Mouse (Mus musculus) WW6 (cell line): Measurements from ENCODE around the gene Arid1b.

Experiments used
- DNase-seq: peaks from one replicate; pipeline ENCODE4 v3.0.0-alpha.2; 2013; ENCODE audit warnings: low read depth, low spot score

Gene Arid1b

GRCm38 (mm10) chr17:5056654-5057053 lies 62.5 kb downstream of the Arid1b start:
- DNase-seq, result no peak

GRCm38 (mm10) chr17:5057286-5057685 lies 63.2 kb downstream of the Arid1b start:
- no peak for DNase-seq

DNA sequence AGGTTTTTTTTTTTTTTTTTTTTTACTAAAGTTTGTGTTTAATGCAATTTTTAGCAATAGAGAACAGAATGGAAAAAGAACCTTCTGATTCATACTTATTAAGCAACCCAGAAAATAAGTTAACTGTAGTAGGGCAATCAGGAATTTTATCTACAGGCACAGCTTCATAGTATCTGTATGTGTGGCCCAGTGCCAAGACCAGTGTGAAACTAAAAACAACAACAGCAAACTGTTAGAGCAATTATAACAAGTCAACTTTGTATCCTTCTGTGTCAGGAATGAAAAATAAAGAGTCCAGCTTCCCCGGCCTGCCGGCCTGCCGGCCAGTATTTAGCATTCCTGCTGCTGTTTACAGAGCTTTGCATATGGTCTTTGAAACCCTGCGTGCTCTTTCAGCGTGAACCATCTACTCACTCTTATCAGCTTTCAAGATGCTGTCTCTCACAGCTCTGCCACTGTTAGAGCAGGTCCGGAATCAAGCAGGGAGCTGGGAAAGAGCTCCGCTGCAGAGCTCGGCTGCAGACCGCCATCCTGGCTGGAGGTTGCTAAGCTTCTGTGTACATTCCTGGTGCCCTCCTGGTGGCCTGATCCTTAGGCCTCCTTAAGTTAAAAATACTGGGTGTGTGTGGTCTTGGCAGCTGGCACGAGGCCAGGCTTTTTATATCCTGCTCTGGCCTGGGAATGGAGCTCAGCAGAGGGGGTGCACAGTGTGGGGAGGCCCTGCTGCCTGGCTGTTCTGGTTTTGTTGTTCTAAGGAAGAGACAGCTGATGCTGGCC lies 64.0 kb downstream of the Arid1b start:
- DNase-seq, result no peak

DNA sequence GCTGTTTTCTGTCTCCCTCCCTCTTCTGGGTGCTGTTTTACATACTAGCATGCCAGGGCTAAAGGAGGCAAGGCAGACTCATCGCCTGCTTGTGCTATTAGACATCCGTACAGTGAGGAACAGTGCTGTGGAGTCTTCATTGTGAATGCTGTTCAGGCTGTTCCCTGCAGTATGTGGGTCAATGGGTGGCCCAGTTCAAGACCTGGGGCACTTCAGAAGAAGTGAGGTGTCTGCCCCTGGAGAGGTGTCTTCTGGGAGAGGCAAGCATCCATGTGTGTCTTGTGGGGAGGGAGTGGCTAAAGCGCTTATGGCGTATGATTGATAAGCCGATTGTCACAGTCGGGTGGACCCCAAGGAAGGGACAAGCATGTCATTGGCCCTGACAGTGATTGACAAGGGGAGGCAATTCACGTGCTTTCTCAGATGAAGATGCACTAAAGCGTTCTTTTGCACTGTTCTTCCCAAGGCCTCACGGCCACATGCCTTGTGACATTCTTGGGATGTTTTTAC lies 65.0 kb downstream of the Arid1b start:
- DNase-seq, result no peak

DNA sequence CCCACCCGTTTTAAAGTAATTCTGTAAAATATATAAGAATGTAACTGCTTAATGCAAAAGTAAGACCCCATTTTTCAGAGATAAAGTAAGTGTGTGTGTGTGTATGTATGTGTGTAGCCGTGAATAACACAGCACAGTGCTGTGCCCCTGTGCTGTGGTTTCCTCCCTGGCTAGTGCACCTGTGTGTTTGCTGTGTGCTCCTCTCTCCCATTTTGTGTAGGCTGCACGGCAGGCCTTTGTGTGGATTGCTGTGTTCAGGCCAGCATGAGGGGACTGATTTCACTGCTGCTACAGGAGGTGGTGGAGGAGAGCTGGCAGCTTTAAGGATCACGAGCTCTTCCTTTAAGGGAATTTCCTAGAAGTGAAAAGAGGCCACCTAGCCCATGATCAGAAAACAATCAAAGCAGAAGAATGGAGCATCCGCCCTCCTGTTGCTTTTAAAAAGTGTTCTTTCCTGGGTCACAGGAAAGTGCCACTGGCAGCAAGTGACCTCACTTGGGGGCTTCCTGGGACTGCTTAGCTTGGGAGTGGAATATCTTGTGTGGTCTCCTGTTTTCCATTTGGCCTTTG lies 66.5 kb downstream of the Arid1b start:
- DNase-seq, result no peak

GRCm38 (mm10) chr17:5061183-5061582 lies 67.1 kb downstream of the Arid1b start:
- no peak for DNase-seq

GRCm38 (mm10) chr17:5061593-5061992 lies 67.5 kb downstream of the Arid1b start:
- no peak for DNase-seq

DNA sequence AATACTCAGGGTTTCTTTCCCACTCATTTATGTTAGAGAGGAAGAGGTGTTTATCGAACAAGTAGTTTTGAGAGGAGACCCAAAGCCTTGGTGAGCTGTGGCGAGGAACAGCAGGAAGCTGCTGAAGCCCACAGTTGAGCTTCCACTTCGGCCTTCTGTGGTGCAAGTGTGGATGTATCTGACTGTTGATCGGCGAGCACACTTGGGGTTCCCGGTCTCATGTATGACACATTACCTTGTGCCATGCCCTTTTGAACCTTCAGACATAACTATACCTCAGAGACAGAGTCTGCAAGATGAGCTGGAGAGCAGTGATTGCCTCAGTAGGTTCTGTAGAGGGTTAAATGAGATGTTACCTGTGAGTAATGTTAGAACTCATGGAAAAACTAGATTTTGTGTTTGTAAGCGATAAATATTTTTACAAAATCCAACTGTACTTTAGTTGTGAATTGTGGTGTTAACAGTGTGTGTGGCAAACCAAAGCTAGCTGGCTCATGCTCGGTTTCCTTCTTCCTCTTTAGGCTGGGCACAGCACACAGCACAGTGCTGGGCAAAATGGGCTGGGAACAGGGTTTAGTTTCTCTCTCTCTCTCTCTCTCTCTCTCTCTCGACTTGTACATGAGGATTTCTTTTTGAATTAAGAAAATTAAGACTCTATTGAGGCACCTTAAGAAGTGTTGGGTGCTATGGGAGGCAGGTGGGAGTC lies 69.5 kb downstream of the Arid1b start:
- DNase-seq, result no peak

- no peak for DNase-seq
These were observed 70.6 kb downstream of the Arid1b start for GRCm38 (mm10) chr17:5064777-5065176.

GRCm38 (mm10) chr17:5065270-5065669 lies 71.1 kb downstream of the Arid1b start:
- DNase-seq, result no peak

DNA sequence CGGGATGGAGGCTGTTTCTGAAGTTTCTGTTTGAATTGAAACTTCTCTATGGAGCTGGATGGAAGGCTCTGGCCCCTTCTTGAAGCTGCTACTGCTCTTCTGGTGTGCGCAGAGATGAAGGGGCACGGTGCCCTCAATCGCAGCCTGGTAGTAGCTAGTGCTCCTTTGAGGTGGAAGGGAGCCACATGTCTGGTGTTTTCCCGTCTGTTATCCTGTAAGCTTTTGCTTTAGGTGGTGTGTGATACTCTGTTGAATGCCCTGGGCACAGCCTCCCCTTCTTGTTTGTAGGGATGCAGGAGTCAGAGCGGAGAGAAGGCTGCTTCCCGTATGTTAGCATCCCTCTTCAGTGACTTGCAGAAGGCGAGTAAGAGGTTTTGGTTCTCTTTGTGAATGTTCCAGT lies 72.7 kb downstream of the Arid1b start:
- DNase-seq, result no peak

GRCm38 (mm10) chr17:5067264-5067663 lies 73.1 kb downstream of the Arid1b start:
- DNase-seq, result no peak

DNA sequence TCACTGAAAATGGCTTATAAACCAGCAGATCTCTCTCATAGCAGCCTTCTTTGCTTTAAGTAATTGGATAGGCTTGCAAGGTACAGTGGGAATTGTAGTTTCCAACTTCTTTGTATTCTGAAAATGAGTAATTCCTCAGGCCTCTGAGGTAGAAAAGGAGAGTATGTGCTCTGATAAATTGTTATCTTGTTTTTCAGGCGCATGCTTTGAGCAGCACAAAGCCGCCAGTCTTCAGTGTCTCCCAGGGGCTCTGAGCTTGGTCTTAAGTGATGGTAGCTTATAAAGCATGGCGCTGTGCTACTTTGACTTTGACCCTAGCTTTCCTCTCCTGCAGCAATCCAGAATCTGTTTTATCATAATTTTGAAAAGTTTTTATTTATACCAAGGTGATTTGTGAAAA lies 76.3 kb downstream of the Arid1b start:
- DNase-seq, result no peak

DNA sequence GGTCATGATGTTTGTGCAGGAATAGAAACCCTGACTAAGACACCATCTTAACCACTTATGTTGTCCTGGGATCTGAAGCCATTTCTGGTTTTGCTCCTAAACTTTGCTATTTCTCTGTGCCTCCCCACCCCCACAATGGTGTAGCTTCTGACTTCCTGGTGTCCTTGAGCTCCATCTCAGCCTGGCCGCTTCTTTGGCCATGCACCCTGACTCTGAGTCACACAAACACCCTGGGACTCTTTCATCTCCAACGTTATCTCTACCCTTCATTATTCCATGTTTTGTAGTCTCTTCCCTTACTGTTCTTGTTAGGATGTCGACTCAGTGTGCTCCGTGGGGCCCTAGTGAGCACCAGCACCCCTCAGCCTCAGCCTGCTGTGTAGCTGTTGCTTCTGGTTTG lies 78.4 kb downstream of the Arid1b start:
- no peak for DNase-seq

GRCm38 (mm10) chr17:5074752-5075506 lies 80.8 kb downstream of the Arid1b start:
- DNase-seq, result no peak

DNA sequence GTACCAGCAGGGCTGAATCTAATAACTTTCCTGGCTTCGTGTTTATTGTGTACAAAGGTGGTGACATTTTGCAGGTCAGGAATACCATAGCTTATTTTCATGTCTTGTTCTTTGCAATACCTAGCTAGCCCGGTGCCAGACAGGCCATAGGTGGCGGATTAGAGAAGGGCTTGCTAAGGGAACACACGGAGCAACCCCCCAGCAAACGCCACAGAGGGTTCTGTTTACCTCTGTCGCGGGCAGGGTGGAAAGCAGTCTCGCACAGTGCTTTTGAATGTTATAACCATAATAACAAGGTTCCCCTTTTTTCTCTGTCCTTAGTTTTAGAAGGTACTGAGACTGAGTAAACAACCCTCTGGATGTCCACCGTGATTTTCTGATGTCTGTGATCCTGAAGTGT lies 83.9 kb downstream of the Arid1b start:
- no peak for DNase-seq

DNA sequence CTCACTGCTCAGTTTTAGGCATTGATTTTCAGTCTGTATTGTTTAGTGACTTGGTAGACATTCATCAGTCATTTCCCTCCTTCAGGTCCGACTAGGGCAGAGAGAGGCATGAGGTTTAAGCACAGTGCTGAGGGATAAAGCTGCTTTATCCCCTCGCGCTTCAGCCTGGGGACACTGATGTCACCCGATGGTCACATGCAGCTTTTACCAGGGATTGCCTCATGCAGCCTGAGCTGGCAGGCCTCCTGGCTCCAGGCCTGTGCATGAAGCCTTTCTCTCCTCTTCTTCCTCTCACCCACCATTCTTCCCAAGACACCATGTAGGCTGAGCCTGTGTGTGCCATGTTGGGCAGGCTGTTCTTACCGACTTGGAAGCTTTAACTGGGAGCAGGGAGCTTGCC lies 84.4 kb downstream of the Arid1b start:
- DNase-seq, result no peak

GRCm38 (mm10) chr17:5080884-5081419 lies 86.8 kb downstream of the Arid1b start:
- no peak for DNase-seq

- no peak for DNase-seq
These were observed 88.1 kb downstream of the Arid1b start for GRCm38 (mm10) chr17:5082274-5082673.

DNA sequence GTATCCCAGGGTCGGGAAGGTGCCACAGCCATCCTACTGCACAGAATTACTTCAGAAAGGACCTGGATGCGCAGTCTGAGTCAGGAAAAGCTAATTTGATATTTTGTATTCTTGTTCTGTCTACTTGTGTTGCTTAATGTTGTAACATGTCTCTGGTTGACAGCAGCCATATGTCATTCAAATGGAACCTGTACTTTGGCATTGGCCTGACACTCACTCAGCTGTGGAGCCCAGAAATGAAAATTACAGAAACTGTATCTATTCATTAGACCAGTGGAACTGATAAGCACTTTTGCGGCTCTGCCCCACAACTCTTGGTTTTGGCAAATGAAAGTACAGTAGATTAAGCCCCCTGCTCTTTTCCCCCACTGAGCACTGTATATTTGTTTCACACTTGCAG lies 89.4 kb downstream of the Arid1b start:
- DNase-seq, result no peak

- no peak for DNase-seq
These were observed 90.0 kb downstream of the Arid1b start for GRCm38 (mm10) chr17:5084139-5084538.

DNA sequence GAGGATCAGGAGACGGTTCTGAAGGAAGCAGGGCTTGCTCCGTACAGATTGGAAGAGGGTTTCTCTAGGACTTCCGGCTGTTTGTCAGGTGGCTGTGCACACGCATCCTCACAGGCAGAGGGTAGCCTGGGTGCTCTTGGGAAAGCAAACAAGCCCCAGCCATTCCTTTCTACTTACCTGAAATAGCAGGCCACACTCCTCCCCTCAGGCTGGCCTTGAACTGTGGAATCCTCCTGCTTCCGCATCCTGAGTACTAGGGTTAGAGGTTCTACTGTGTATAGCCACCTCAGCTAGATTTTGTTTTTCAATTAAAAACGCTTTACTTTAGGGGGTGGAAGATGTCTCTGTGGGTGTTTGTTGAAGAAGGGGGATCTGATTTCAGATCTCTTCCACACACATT lies 90.9 kb downstream of the Arid1b start:
- DNase-seq, result no peak
